Mouse (Mus musculus) spleen, postnatal 10 days (tissue): ENCODE data around the gene Mtf1.
A peak's percentile ranks its signal among the peaks of the same experiment; 100 is the strongest.

ENCODE experiments used
- DNase-seq, 2 experiments: peaks; one replicate each; pipeline ENCODE4 v3.0.0; 2021 to 2022; ENCODE audit warnings: low spot score in 2 of 2

The Mtf1 gene

GRCm38 (mm10) chr4:124856294-124856693 lies 54.4 kb downstream of the Mtf1 start:
- DNase-seq: no peak

GRCm38 (mm10) chr4:124858370-124858769 lies 56.5 kb downstream of the Mtf1 start:
- DNase-seq: no peak

GRCm38 (mm10) chr4:124860446-124860845 lies 58.5 kb downstream of the Mtf1 start:
- peak; percentile 41 to 71 for DNase-seq

- no peak for DNase-seq
Observed at GRCm38 (mm10) chr4:124861283-124862188, 59.6 kb downstream of the Mtf1 start, which contains the start of gene Maneal. Gene Maneal (minus strand): TSS chr4:124862171.

- no peak for DNase-seq
Observed at GRCm38 (mm10) chr4:124872719-124873118, 70.8 kb downstream of the Mtf1 start.

GRCm38 (mm10) chr4:124880599-124880998 lies 78.7 kb downstream of the Mtf1 start, which contains the start of gene Epha10:
Gene Epha10 (plus strand): TSS chr4:124880899.
- no peak for DNase-seq

GRCm38 (mm10) chr4:124881341-124881908 lies 79.5 kb downstream of the Mtf1 start:
- no peak for DNase-seq

GRCm38 (mm10) chr4:124882151-124882729 lies 80.3 kb downstream of the Mtf1 start:
- peak in 1 of 2 experiments; percentile 55 for DNase-seq

GRCm38 (mm10) chr4:124888702-124889101 lies 86.8 kb downstream of the Mtf1 start:
- DNase-seq: no peak

- no peak for DNase-seq
Observed at GRCm38 (mm10) chr4:124889935-124890334, 88.0 kb downstream of the Mtf1 start.

- DNase-seq: no peak
Observed at GRCm38 (mm10) chr4:124890831-124891230, 88.9 kb downstream of the Mtf1 start.

GRCm38 (mm10) chr4:124893769-124894168 lies 91.9 kb downstream of the Mtf1 start:
- DNase-seq: no peak

GRCm38 (mm10) chr4:124894508-124895428 lies 92.9 kb downstream of the Mtf1 start:
- DNase-seq: no peak

- no peak for DNase-seq
Observed at GRCm38 (mm10) chr4:124898428-124898827, 96.5 kb downstream of the Mtf1 start.
